Mouse (Mus musculus): ENCODE measurements around the gene Bptf. TPM values are rescaled to one million over a fixed set of nuclear protein-coding genes. Genes with fewer than 3 reads are reported as not detected.

Bptf gene
- total and polyA plus RNA-seq, 3 experiments, result 22.1 to 63.9 (median 28.0) TPM

DNA sequence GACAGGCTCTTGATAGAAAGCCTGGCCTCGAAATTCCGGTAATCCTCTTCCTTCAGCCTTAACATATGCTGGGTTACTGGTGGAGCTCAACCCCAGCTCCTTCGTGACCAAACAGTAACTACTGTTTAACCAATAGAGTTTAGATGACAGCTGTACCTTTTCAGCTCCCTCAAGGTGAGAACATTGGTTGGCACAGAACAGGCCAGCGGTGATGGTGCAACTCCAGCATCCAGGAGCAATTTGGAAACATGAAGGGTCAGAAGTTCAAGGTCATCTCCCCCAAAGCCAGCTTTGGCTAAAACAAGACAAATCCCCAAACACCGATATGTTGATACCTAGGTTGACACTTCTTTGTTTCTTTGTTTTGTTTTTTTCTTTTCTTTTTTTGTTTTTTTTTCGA, 103.2 kb downstream of the Bptf start:
- H3K4me1 ChIP-seq (ENCODE audit: control insufficient read depth in 1 of 2, insufficient read depth in 2 of 2), result peaks cover 4 to 26% of the 10 kb centered on the region in 2 experiments; a peak in 3 of 4 replicates
- H3K79me2 ChIP-seq (replicated peaks; ENCODE audit: control insufficient read depth, extremely low read depth, insufficient read depth, poor library complexity, severe bottlenecking), result no peaks in the 10 kb centered on the region
- peak overlapping the region; percentile 67 for H3K9ac ChIP-seq (ENCODE audit: insufficient read depth, low read depth)
- TF ChIP-seq MAZ (IDR thresholded peaks at IDR 0.05; ENCODE audit: low read depth, low read length) (no peak), ETS1 (conservative IDR thresholded peaks at IDR 0.05; ENCODE audit: low read depth, low read length) (no peak), KAT2A (IDR thresholded peaks at IDR 0.05; ENCODE audit: insufficient replicate concordance, low read length) (no peak), USF2 (conservative IDR thresholded peaks at IDR 0.05; ENCODE audit: low read depth, low read length) (no peak), JUND (conservative IDR thresholded peaks at IDR 0.05; ENCODE audit: low read depth, low read length) (no peak), POLR2AphosphoS2 (IDR thresholded peaks at IDR 0.05; ENCODE audit: low read depth, low read length) (no peak), CHD1 (IDR thresholded peaks at IDR 0.05; ENCODE audit: low read depth, low read length) (no peak), ZKSCAN1 (IDR thresholded peaks at IDR 0.05; ENCODE audit: borderline replicate concordance, low read depth, low read length) (no peak), USF1 (IDR thresholded peaks at IDR 0.05; ENCODE audit: low read depth, low read length) (no peak), MXI1 (IDR thresholded peaks at IDR 0.05; ENCODE audit: low read depth, low read length) (no peak), CHD2 (IDR thresholded peaks at IDR 0.05; ENCODE audit: low read length) (no peak)
- H3K27ac ChIP-seq (ENCODE audit: insufficient read depth, low read depth), result no peak overlapping the region
- H3K27me3 ChIP-seq (replicated peaks), result peaks cover 25% of the 10 kb centered on the region
- dilution Hi-C loops (cut with MboI; ENCODE audit: extremely low pct_ligation_motif_present, extremely low pct_unique_long_range_greater_than_20kb, low sequenced_read_pairs), result no loop called here
- H3K4me2 ChIP-seq (ENCODE audit: insufficient read depth, low read depth, poor library complexity, severe bottlenecking), result peak overlapping the region; percentile 67
- peak; percentile 5 for DNase-seq (ENCODE audit: extremely low read depth)
- H3K36me3 ChIP-seq (replicated peaks in 1 of 2; ENCODE audit: control insufficient read depth in 1 of 2, insufficient read depth in 1 of 2, low read length in 1 of 2), result peaks cover 0 to 12% of the 10 kb centered on the region in 2 experiments
- in situ Hi-C loops (cut with MboI; ENCODE audit: low pct_ligation_motif_present, low pct_unique_long_range_greater_than_20kb, low sequenced_read_pairs), result no loop called here
- H3K4me3 ChIP-seq (replicated peaks in 1 of 3; ENCODE audit: low read depth in 2 of 3, low read length in 2 of 3, poor library complexity in 1 of 3), result peak overlapping the region in 1 of 3 experiments; percentile 72
- no peaks in the 10 kb centered on the region for H3K9me3 ChIP-seq (replicated peaks; ENCODE audit: low read length)

DNA sequence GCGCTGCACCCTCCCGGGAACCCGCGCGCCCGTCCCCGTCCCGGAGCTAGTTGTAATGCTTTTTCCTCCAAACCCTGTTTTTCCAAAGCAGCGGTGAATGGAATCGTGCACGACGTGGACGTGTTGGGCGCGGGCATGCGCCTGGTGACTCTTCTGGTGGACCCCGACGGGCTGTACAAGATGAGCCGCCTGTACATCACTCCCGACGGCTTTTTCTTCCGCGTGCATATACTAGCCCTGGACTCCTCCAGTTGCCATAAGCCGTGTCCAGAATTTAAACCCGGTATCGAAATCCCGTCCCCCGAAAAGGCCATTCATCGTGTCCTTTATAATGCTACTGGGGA, 103.7 kb downstream of the Bptf start:
- peak overlapping the region; percentile 67 for H3K4me2 ChIP-seq (ENCODE audit: insufficient read depth, low read depth, poor library complexity, severe bottlenecking)
- H3K9ac ChIP-seq (ENCODE audit: insufficient read depth, low read depth), result peak overlapping the region; percentile 67
- DNase-seq (ENCODE audit: extremely low read depth), result no peak
- in situ Hi-C loops (cut with MboI; ENCODE audit: low pct_ligation_motif_present, low pct_unique_long_range_greater_than_20kb, low sequenced_read_pairs), result no loop called here
- TF ChIP-seq NELFE (IDR thresholded peaks at IDR 0.05; ENCODE audit: low read depth, low read length), result 0 out of 2 replicates have a peak, but pooled peaks have one; percentile 1
- TF ChIP-seq ZMIZ1 (IDR thresholded peaks at IDR 0.05; ENCODE audit: low read depth, low read length), result no peak
- peaks cover 4 to 26% of the 10 kb centered on the region in 2 experiments; a peak in 3 of 4 replicates for H3K4me1 ChIP-seq (ENCODE audit: control insufficient read depth in 1 of 2, insufficient read depth in 2 of 2)
- peaks cover 0 to 11% of the 10 kb centered on the region in 2 experiments for H3K36me3 ChIP-seq (replicated peaks in 1 of 2; ENCODE audit: control insufficient read depth in 1 of 2, insufficient read depth in 1 of 2, low read length in 1 of 2)
- peaks cover 25% of the 10 kb centered on the region for H3K27me3 ChIP-seq (replicated peaks)
- no peaks in the 10 kb centered on the region for H3K79me2 ChIP-seq (replicated peaks; ENCODE audit: control insufficient read depth, extremely low read depth, insufficient read depth, poor library complexity, severe bottlenecking)
- H3K9me3 ChIP-seq (replicated peaks; ENCODE audit: low read length), result no peaks in the 10 kb centered on the region
- peak overlapping the region; percentile 49 for H3K27ac ChIP-seq (ENCODE audit: insufficient read depth, low read depth)
- dilution Hi-C loops (cut with MboI; ENCODE audit: extremely low pct_ligation_motif_present, extremely low pct_unique_long_range_greater_than_20kb, low sequenced_read_pairs), result no loop called here
- peak overlapping the region; percentile 60 to 83 (median 72) for H3K4me3 ChIP-seq (replicated peaks in 1 of 3; ENCODE audit: low read depth in 2 of 3, low read length in 2 of 3, poor library complexity in 1 of 3)

All from CH12.LX (cell line).